Mouse (Mus musculus): ENCODE measurements around the gene Nxph4. TPM values are rescaled to one million over a fixed set of nuclear protein-coding genes. Genes with fewer than 3 reads are reported as not detected.
A peak's percentile ranks its signal among the peaks of the same experiment; 100 is the strongest.

Gene Nxph4
- total RNA-seq, 2 experiments from 2014 or later: 0.17 to 0.23 TPM

GRCm38 (mm10) chr10:127490160-127491127 is 43.9 kb downstream of the Nxph4 start:
- intact Hi-C loops (cut with DNase I): no loop called here
- DNase-seq: no peak
- no peak for TF ChIP-seq CTCF (IDR thresholded peaks at IDR 0.05)
- peak overlapping the region; percentile 27 for H3K4me3 ChIP-seq
- H3K27ac ChIP-seq: peak overlapping the region; percentile 87

GRCm38 (mm10) chr10:127488856-127489255 is 45.5 kb downstream of the Nxph4 start:
- no peak overlapping the region for H3K4me3 ChIP-seq
- intact Hi-C loops (cut with DNase I): no loop called here
- TF ChIP-seq CTCF (IDR thresholded peaks at IDR 0.05): no peak
- peak overlapping the region; percentile 87 for H3K27ac ChIP-seq
- DNase-seq: no peak

GRCm38 (mm10) chr10:127485235-127485634 is 49.1 kb downstream of the Nxph4 start:
- intact Hi-C loops (cut with DNase I): no loop called here
- no peak for TF ChIP-seq CTCF (IDR thresholded peaks at IDR 0.05)
- H3K4me3 ChIP-seq: no peak overlapping the region
- no peak for DNase-seq
- no peak overlapping the region for H3K27ac ChIP-seq

- intact Hi-C loops (cut with DNase I): no loop called here
- peak overlapping the region; percentile 64 for H3K27ac ChIP-seq
- peak; percentile 61 for DNase-seq
- H3K4me3 ChIP-seq: no peak overlapping the region
- peak; percentile 12; the same call in 1 of the 2 replicates for TF ChIP-seq CTCF (IDR thresholded peaks at IDR 0.05)
These were observed 53.2 kb downstream of the Nxph4 start for GRCm38 (mm10) chr10:127480833-127481813.

GRCm38 (mm10) chr10:127479131-127479530 is 55.2 kb downstream of the Nxph4 start:
- Histone ChIP-seq H3K4me3 (no peak overlapping the region), H3K27ac (no peak overlapping the region)
- TF ChIP-seq CTCF (IDR thresholded peaks at IDR 0.05): peak; percentile 73
- intact Hi-C loops (cut with DNase I): loop anchor here (1.0 kb wide), 1 partner anchor 57 kb away; no protein-coding TSS in a partner anchor
- DNase-seq: no peak

- intact Hi-C loops (cut with DNase I): no loop called here
- H3K4me3 ChIP-seq: no peak overlapping the region
- no peak for DNase-seq
- TF ChIP-seq CTCF (IDR thresholded peaks at IDR 0.05): no peak
- H3K27ac ChIP-seq: no peak overlapping the region
These were observed 57.1 kb downstream of the Nxph4 start for GRCm38 (mm10) chr10:127477301-127477700.

- H3K4me3 ChIP-seq: no peak overlapping the region
- intact Hi-C loops (cut with DNase I): no loop called here
- TF ChIP-seq CTCF (IDR thresholded peaks at IDR 0.05): no peak
- H3K27ac ChIP-seq: no peak overlapping the region
- DNase-seq: no peak
These were observed 57.8 kb downstream of the Nxph4 start for GRCm38 (mm10) chr10:127476541-127476940.

Other genes starting within 250 kb of the Nxph4 start
- 10 to 100 TPM; 16.2 to 18.7 TPM for gene Mbd6, start 245.5 kb downstream of the Nxph4 start, total RNA-seq (2021)
- 10 to 100 TPM; 69.0 to 71.4 TPM for gene Mars, start 222.8 kb downstream of the Nxph4 start, total RNA-seq (2021)
- under 1 TPM; 0.89 to 0.99 TPM for gene Arhgap9, start 212.6 kb downstream of the Nxph4 start, total RNA-seq (2021)
- 1 to 10 TPM in 1 of 2 experiments, under 1 TPM in 1; 0.70 to 1.2 TPM for gene Gli1, start 192.6 kb downstream of the Nxph4 start, total RNA-seq (2021)
- gene Inhbe, start 180.1 kb downstream of the Nxph4 start, total RNA-seq (2021): not detected
- not detected for gene Inhbc, start 164.1 kb downstream of the Nxph4 start, total RNA-seq (2021)
- gene R3hdm2, start 154.2 kb downstream of the Nxph4 start, total RNA-seq (2021): 100 to 1,000 TPM; 118 to 153 TPM
- gene Stac3, start 32.9 kb downstream of the Nxph4 start, total RNA-seq (2021): 100 to 1,000 TPM; 393 to 462 TPM
- gene Ndufa4l2, start 19.6 kb downstream of the Nxph4 start, total RNA-seq (2021): 10 to 100 TPM in 1 of 2 experiments, 1 to 10 TPM in 1; 8.1 to 16.5 TPM
- gene Shmt2, start 12.1 kb downstream of the Nxph4 start, total RNA-seq (2021): 10 to 100 TPM; 22.7 to 28.9 TPM
- gene Lrp1, start 86.6 kb upstream of the Nxph4 start, total RNA-seq (2021): 10 to 100 TPM; 34.6 to 71.3 TPM
- 10 to 100 TPM; 17.1 to 18.9 TPM for gene Stat6, start 108.4 kb upstream of the Nxph4 start, total RNA-seq (2021)
- gene Nemp1, start 132.3 kb upstream of the Nxph4 start, total RNA-seq (2021): 1 to 10 TPM; 1.5 to 2.1 TPM
- 1 to 10 TPM; 2.8 to 3.2 TPM for gene Nab2, start 134.0 kb upstream of the Nxph4 start, total RNA-seq (2021)
- not detected for gene Myo1a, start 170.6 kb upstream of the Nxph4 start, total RNA-seq (2021)
- gene Tac2, start 189.9 kb upstream of the Nxph4 start, total RNA-seq (2021): not detected
- gene Zbtb39, start 205.0 kb upstream of the Nxph4 start, total RNA-seq (2021): 1 to 10 TPM; 6.6 to 7.2 TPM
- under 1 TPM; 0.22 to 0.36 TPM for gene Gpr182, start 217.2 kb upstream of the Nxph4 start, total RNA-seq (2021)
- under 1 TPM; 0.05 to 0.06 TPM for gene Rdh1, start 225.2 kb upstream of the Nxph4 start, total RNA-seq (2021)
- not detected for gene Rdh16f1, start 225.2 kb upstream of the Nxph4 start, total RNA-seq (2021)
- gene Rdh9, start 241.8 kb upstream of the Nxph4 start, total RNA-seq (2021): under 1 TPM; 0.33 to 0.48 TPM